Mouse (Mus musculus) erythroblast, adult 5-6 weeks (primary cell): Measurements from ENCODE around the gene Cxcl15. TPM values are rescaled to one million over a fixed set of nuclear protein-coding genes. Genes with fewer than 3 reads are reported as not detected.

ENCODE experiments used
- total RNA-seq, 2 experiments: library from RNA; stranded (forward) in 1 of 2; stranded (reverse) in 1 of 2; fragments of 150-400 nt in 1 of 2; fragments of 200-764, 138-1000 nt in 1 of 2; gene quantifications; 2 replicates each; pipeline versions ENCODE4 v1.2.3 to v1.2.4; 2015 to 2017; ENCODE audit warnings: low replicate concordance in 2 of 2

Cxcl15 gene
- total RNA-seq, 2 experiments from 2014 or later, result not detected

Other genes with a start within 250 kb of the Cxcl15 start
- gene 5830473C10Rik, start 233.4 kb upstream of the Cxcl15 start, total RNA-seq (2015; ENCODE audit: low replicate concordance), result not detected in 2 replicates
- gene 5830473C10Rik, start 233.4 kb upstream of the Cxcl15 start, total RNA-seq (2017; ENCODE audit: low replicate concordance), result not detected in 2 replicates
- gene Rassf6, start 153.9 kb upstream of the Cxcl15 start, total RNA-seq (2015; ENCODE audit: low replicate concordance), result not detected in 2 replicates
- gene Rassf6, start 153.9 kb upstream of the Cxcl15 start, total RNA-seq (2017; ENCODE audit: low replicate concordance), result not detected in 2 replicates
- gene Cxcl5, start 35.2 kb upstream of the Cxcl15 start, total RNA-seq (2015; ENCODE audit: low replicate concordance), result not detected in 2 replicates
- not detected in 2 replicates for gene Cxcl5, start 35.2 kb upstream of the Cxcl15 start, total RNA-seq (2017; ENCODE audit: low replicate concordance)
- 10.0 and 10.8 TPM in 2 replicates for gene Ppbp, start 26.0 kb upstream of the Cxcl15 start, total RNA-seq (2015; ENCODE audit: low replicate concordance)
- gene Ppbp, start 26.0 kb upstream of the Cxcl15 start, total RNA-seq (2017; ENCODE audit: low replicate concordance), result 1.7 TPM in 1 of 2 replicates, not detected in the other
- gene Pf4, start 22.1 kb upstream of the Cxcl15 start, total RNA-seq (2015; ENCODE audit: low replicate concordance), result 29.0 and 49.1 TPM in 2 replicates
- gene Pf4, start 22.1 kb upstream of the Cxcl15 start, total RNA-seq (2017; ENCODE audit: low replicate concordance), result 6.4 and 12.8 TPM in 2 replicates
- not detected in 2 replicates for gene Cxcl3, start 8.4 kb upstream of the Cxcl15 start, total RNA-seq (2015; ENCODE audit: low replicate concordance)
- gene Cxcl3, start 8.4 kb upstream of the Cxcl15 start, total RNA-seq (2017; ENCODE audit: low replicate concordance), result not detected in 2 replicates
- not detected in 2 replicates for gene Cxcl1, start 96.7 kb downstream of the Cxcl15 start, total RNA-seq (2015; ENCODE audit: low replicate concordance)
- gene Cxcl1, start 96.7 kb downstream of the Cxcl15 start, total RNA-seq (2017; ENCODE audit: low replicate concordance), result not detected in 2 replicates
- 1.0 and 4.8 TPM in 2 replicates for gene Cxcl2, start 109.3 kb downstream of the Cxcl15 start, total RNA-seq (2015; ENCODE audit: low replicate concordance)
- 1.9 and 3.5 TPM in 2 replicates for gene Cxcl2, start 109.3 kb downstream of the Cxcl15 start, total RNA-seq (2017; ENCODE audit: low replicate concordance)
- gene Mthfd2l, start 136.6 kb downstream of the Cxcl15 start, total RNA-seq (2015; ENCODE audit: low replicate concordance), result 0.38 and 1.7 TPM in 2 replicates
- gene Mthfd2l, start 136.6 kb downstream of the Cxcl15 start, total RNA-seq (2017; ENCODE audit: low replicate concordance), result 3.0 TPM in 1 of 2 replicates, not detected in the other
- gene Epgn, start 232.9 kb downstream of the Cxcl15 start, total RNA-seq (2015; ENCODE audit: low replicate concordance), result not detected in 2 replicates
- gene Epgn, start 232.9 kb downstream of the Cxcl15 start, total RNA-seq (2017; ENCODE audit: low replicate concordance), result not detected in 2 replicates